Mouse (Mus musculus) C2C12 (cell line): ENCODE measurements around the gene Lmo7. TPM values are rescaled to one million over a fixed set of nuclear protein-coding genes. Genes with fewer than 3 reads are reported as not detected.

Experiments
- H3K27me3 ChIP-seq: one replicate; pipeline ENCODE4 v1.6.1; 2011; ENCODE audit not compliant: control insufficient read depth, insufficient read depth, insufficient read length
- H3K36me3 ChIP-seq: one replicate; pipeline ENCODE4 v1.6.1; 2011; ENCODE audit not compliant: control insufficient read depth, insufficient read depth
- H3K4me3 ChIP-seq: one replicate; pipeline ENCODE4 v1.5.1; 2011; ENCODE audit warnings: mild to moderate bottlenecking, control low read depth; ENCODE audit not compliant: poor library complexity, insufficient read depth, severe bottlenecking
- H3K79me2 ChIP-seq: one replicate; pipeline ENCODE4 v1.6.1; 2011; ENCODE audit not compliant: control insufficient read depth, insufficient read depth
- H3K79me3 ChIP-seq: one replicate; pipeline ENCODE4 v1.6.1; 2011; ENCODE audit warnings: low read depth, control low read depth
- H3ac ChIP-seq: one replicate; pipeline ENCODE3; 2011; ENCODE audit warnings: low read depth; ENCODE audit not compliant: control insufficient read depth, insufficient read length
- CEBPB ChIP-seq: IDR thresholded peaks from one replicate; pipeline ENCODE4 v1.6.1; 2011; ENCODE audit warnings: low read depth, mild to moderate bottlenecking, control low read depth, moderate library complexity
- CTCF ChIP-seq: IDR thresholded peaks from one replicate; pipeline ENCODE4 v1.5.1; 2011; ENCODE audit not compliant: control insufficient read depth, insufficient read depth, insufficient read length
- FOSL1 ChIP-seq: IDR thresholded peaks from one replicate; pipeline ENCODE4 v1.8.0; 2011; ENCODE audit warnings: mild to moderate bottlenecking, low read length; ENCODE audit not compliant: poor library complexity, insufficient read depth, severe bottlenecking
- MAX ChIP-seq: IDR thresholded peaks from one replicate; pipeline ENCODE4 v1.6.1; 2011; ENCODE audit warnings: mild to moderate bottlenecking, control low read depth
- MYOD1 ChIP-seq: IDR thresholded peaks from one replicate; pipeline ENCODE4 v1.6.1; 2011; ENCODE audit warnings: low read depth; ENCODE audit not compliant: control insufficient read depth, insufficient read length
- MYOG ChIP-seq: IDR thresholded peaks from one replicate; pipeline ENCODE4 v1.6.1; 2011; ENCODE audit not compliant: control insufficient read depth, insufficient read length; ENCODE audit errors: extremely low read depth
- USF1 ChIP-seq: IDR thresholded peaks from one replicate; pipeline ENCODE4 v1.6.1; 2011; ENCODE audit warnings: low read depth, mild to moderate bottlenecking, control low read depth, moderate library complexity
- polyA plus RNA-seq: library from polyadenylated mRNA; unstranded; fragments of >200 nt; fragmentation: generic; extraction: Trizol; gene quantifications from one replicate; pipeline ENCODE4 v1.2.1, GENCODE M21; 2012; ENCODE audit warnings: missing spikeins

Lmo7 gene
- polyA plus RNA-seq, 1 experiment = 18.8 TPM

- H3K4me3 ChIP-seq = no peak overlapping the region
- H3K27me3 ChIP-seq = no peaks in the 10 kb centered on the region
- no peak overlapping the region for H3ac ChIP-seq
- no peaks in the 10 kb centered on the region for H3K36me3 ChIP-seq
- H3K79me2 ChIP-seq = no peaks in the 10 kb centered on the region
- TF ChIP-seq CEBPB (no peak), MYOD1 (no peak), MYOG (no peak), FOSL1 (no peak), CTCF (no peak), MAX (no peak), USF1 (no peak)
- no peaks in the 10 kb centered on the region for H3K79me3 ChIP-seq
These were observed 122.9 kb downstream of the Lmo7 start for GRCm38 (mm10) chr14:101852584-101853195.

GRCm38 (mm10) chr14:101853207-101853606 lies 123.5 kb downstream of the Lmo7 start:
- no peak for TF ChIP-seq USF1
- TF ChIP-seq MYOD1 = no peak
- no peak for TF ChIP-seq CTCF
- no peak for TF ChIP-seq CEBPB
- no peak for TF ChIP-seq FOSL1
- no peak for TF ChIP-seq MYOG
- TF ChIP-seq MAX = no peak
- Histone ChIP-seq H3ac (no peak overlapping the region), H3K36me3 (no peaks in the 10 kb centered on the region), H3K27me3 (no peaks in the 10 kb centered on the region), H3K4me3 (no peak overlapping the region), H3K79me2 (no peaks in the 10 kb centered on the region), H3K79me3 (no peaks in the 10 kb centered on the region)

GRCm38 (mm10) chr14:101853722-101854121 lies 124.0 kb downstream of the Lmo7 start:
- no peak overlapping the region for H3K4me3 ChIP-seq
- H3K79me2 ChIP-seq = no peaks in the 10 kb centered on the region
- H3K27me3 ChIP-seq = no peaks in the 10 kb centered on the region
- H3ac ChIP-seq = no peak overlapping the region
- no peaks in the 10 kb centered on the region for H3K79me3 ChIP-seq
- TF ChIP-seq MYOD1 = peak; percentile 15
- no peak for TF ChIP-seq MAX
- no peak for TF ChIP-seq CTCF
- TF ChIP-seq CEBPB = no peak
- TF ChIP-seq FOSL1 = no peak
- no peak for TF ChIP-seq USF1
- H3K36me3 ChIP-seq = no peaks in the 10 kb centered on the region

- Histone ChIP-seq H3K36me3 (no peaks in the 10 kb centered on the region), H3K79me3 (no peaks in the 10 kb centered on the region), H3ac (no peak overlapping the region), H3K4me3 (no peak overlapping the region), H3K27me3 (no peaks in the 10 kb centered on the region), H3K79me2 (no peaks in the 10 kb centered on the region)
- TF ChIP-seq CEBPB (no peak), MYOG (no peak), USF1 (no peak), CTCF (no peak), MYOD1 (no peak), FOSL1 (no peak), MAX (no peak)
These were observed 124.5 kb downstream of the Lmo7 start for GRCm38 (mm10) chr14:101854226-101854625.

GRCm38 (mm10) chr14:101859305-101859886 lies 129.6 kb downstream of the Lmo7 start:
- Histone ChIP-seq H3K79me2 (no peaks in the 10 kb centered on the region), H3K4me3 (no peak overlapping the region), H3K36me3 (no peaks in the 10 kb centered on the region)

GRCm38 (mm10) chr14:101862088-101862487 lies 132.3 kb downstream of the Lmo7 start:
- H3K27me3 ChIP-seq = no peaks in the 10 kb centered on the region
- TF ChIP-seq USF1 (no peak), FOSL1 (no peak), CTCF (no peak), MYOD1 (no peak), MYOG (no peak), CEBPB (no peak), MAX (no peak)
- H3K79me2 ChIP-seq = no peaks in the 10 kb centered on the region
- no peak overlapping the region for H3K4me3 ChIP-seq
- no peaks in the 10 kb centered on the region for H3K36me3 ChIP-seq
- no peak overlapping the region for H3ac ChIP-seq
- H3K79me3 ChIP-seq = no peaks in the 10 kb centered on the region

More at GRCm38 (mm10) chr14:101859305-101859886, 129.6 kb downstream of the Lmo7 start:
- Histone ChIP-seq H3K27me3 (no peaks in the 10 kb centered on the region), H3ac (no peak overlapping the region), H3K79me3 (no peaks in the 10 kb centered on the region)
- no peak for TF ChIP-seq CEBPB
- no peak for TF ChIP-seq MYOG
- no peak for TF ChIP-seq MYOD1
- no peak for TF ChIP-seq USF1
- TF ChIP-seq MAX = no peak
